Mouse (Mus musculus) hindbrain, embryonic 15.5 days (tissue): ENCODE measurements around the gene Themis2. TPM values are rescaled to one million over a fixed set of nuclear protein-coding genes. Genes with fewer than 3 reads are reported as not detected.
A peak's percentile ranks its signal among the peaks of the same experiment; 100 is the strongest.

ENCODE experiments used
- ATAC-seq: fragments of 200-750 bp; cut with Nextera tagmentation; 2 replicates; pipeline ENCODE4 v1.8.0; 2017; ENCODE audit warnings: low read depth, moderate number of reproducible peaks, moderate TSS enrichment; ENCODE audit not compliant: low FRiP score
- H3K27ac ChIP-seq: fragments of 300-500 bp; sonication (generic); replicated peaks from 2 replicates; pipeline ENCODE4 v1.5.1; 2015; ENCODE audit warnings: mild to moderate bottlenecking, inconsistent platforms
- H3K27me3 ChIP-seq: fragments of 300-500 bp; sonication (generic); 2 replicates; pipeline ENCODE4 v1.6.1; 2015; ENCODE audit warnings: control low read depth, inconsistent platforms
- H3K36me3 ChIP-seq: fragments of 300-500 bp; sonication (generic); 2 replicates; pipeline ENCODE4 v1.6.1; 2015; ENCODE audit warnings: control low read depth, inconsistent platforms
- H3K4me1 ChIP-seq: fragments of 300-500 bp; sonication (generic); replicated peaks from 2 replicates; pipeline ENCODE4 v1.6.1; 2015; ENCODE audit warnings: control low read depth, inconsistent platforms
- H3K4me2 ChIP-seq: fragments of 300-500 bp; sonication (generic); 2 replicates; pipeline ENCODE4 v1.6.1; 2015; ENCODE audit warnings: moderate library complexity, mild to moderate bottlenecking, inconsistent platforms
- H3K4me3 ChIP-seq: fragments of 300-500 bp; sonication (generic); 2 replicates; pipeline ENCODE4 v1.5.1; 2015; ENCODE audit warnings: mild to moderate bottlenecking, inconsistent platforms
- H3K9ac ChIP-seq: fragments of 300-500 bp; sonication (generic); 2 replicates; pipeline ENCODE4 v1.6.1; 2015; ENCODE audit warnings: inconsistent platforms
- H3K9me3 ChIP-seq: fragments of 300-500 bp; sonication (generic); 2 replicates; pipeline ENCODE4 v1.6.1; 2016; ENCODE audit warnings: control low read depth, inconsistent platforms
- WGBS: fragments of 180-500 bp; shearing (Covaris S2); methylation state at CpG from one replicate; pipeline ENCODE4 v1.1.7; 2015; 5-methylcytosine and 5-hydroxymethylcytosine counted together
- polyA plus RNA-seq: library from polyadenylated mRNA; unstranded; fragments of >200 nt; fragmentation: Nextera tagmentation; extraction: Ambion mirVana; gene quantifications from 2 replicates; pipeline ENCODE4 v1.2.1, GENCODE M21; 2015

The Themis2 gene
- 0.41 and 1.1 TPM in 2 replicates for polyA plus RNA-seq

DNA sequence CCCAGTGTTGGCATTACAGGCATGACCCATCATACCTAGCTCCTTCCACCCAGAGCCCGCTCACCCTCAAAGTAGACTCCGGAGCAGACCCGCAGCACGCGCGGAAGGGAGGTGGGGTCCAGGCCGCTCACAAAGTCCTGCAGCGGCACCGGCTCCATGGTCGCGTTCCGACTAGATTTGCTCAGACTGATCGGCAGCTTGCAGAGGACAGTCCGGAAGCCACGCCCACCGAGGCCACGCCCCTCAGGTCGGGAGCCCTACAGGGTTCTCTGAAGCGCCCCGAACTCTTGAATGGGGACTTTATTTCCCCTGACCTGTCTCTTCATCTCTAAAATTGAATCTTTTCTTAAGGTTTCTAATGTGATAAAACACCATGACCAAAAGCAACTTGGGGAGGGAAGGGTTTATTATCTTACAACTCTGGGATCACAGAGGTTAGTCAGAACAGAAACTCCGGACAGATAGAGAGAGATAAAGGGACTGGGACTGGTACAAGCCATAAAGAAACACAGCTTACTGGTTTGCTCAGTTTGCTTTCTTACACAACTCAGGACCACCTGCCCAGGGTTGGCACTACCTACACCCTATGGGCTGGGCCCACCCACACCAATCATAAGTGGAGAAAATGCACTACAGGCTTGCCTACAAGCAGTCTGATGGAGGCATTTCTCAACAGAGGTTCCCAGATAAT, at the start of gene Themis2:
TSS of gene Themis2 (minus strand) at position 192 of the 691 bp plus-strand sequence.
- 0 out of 2 replicates have a peak, but pooled peaks cover 5% of the 10 kb centered on the region for H3K4me1 ChIP-seq
- no peak within 1 kb of the TSS for H3K27ac ChIP-seq
- H3K9me3 ChIP-seq = no peaks in the 10 kb centered on the region
- peak within 1 kb of the TSS; percentile 28 for H3K4me3 ChIP-seq
- no peaks in the 10 kb centered on the region for H3K36me3 ChIP-seq
- H3K27me3 ChIP-seq = peaks cover 21% of the 10 kb centered on the region
- ATAC-seq = no peak
- no peak within 1 kb of the TSS for H3K9ac ChIP-seq
- peak within 1 kb of the TSS; percentile 55 for H3K4me2 ChIP-seq
- WGBS = 3% methylated on average over 21 of the region's 21 CpGs

DNA sequence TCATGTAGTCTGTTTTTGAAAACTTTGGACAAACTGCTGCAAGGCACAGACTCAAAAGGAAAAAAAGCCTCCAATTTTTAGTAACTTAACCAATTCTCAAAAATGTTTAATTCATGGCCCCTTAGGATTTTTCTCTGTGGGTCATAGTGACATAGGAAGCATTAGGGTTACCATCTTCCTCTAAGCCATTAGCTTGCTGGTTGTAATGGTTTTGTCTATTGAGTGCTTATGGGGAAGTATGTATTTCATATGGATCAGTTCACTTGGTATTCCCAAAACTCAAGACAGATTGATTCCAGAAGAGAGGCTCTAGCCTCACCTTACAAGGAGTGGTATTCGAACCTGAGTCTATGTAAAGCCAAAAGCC, 47.5 kb upstream of the Themis2 start:
- peaks cover 26% of the 10 kb centered on the region for H3K36me3 ChIP-seq
- no peaks in the 10 kb centered on the region for H3K9me3 ChIP-seq
- peak overlapping the region; percentile 92 for H3K27ac ChIP-seq
- peak overlapping the region; percentile 67 for H3K9ac ChIP-seq
- peaks cover 18% of the 10 kb centered on the region for H3K4me1 ChIP-seq
- 88% methylated on average over 1 of the region's 1 CpGs for WGBS
- no peak for ATAC-seq
- H3K4me2 ChIP-seq = peak overlapping the region; percentile 82
- H3K4me3 ChIP-seq = peak overlapping the region; percentile 61
- H3K27me3 ChIP-seq = no peaks in the 10 kb centered on the region

DNA sequence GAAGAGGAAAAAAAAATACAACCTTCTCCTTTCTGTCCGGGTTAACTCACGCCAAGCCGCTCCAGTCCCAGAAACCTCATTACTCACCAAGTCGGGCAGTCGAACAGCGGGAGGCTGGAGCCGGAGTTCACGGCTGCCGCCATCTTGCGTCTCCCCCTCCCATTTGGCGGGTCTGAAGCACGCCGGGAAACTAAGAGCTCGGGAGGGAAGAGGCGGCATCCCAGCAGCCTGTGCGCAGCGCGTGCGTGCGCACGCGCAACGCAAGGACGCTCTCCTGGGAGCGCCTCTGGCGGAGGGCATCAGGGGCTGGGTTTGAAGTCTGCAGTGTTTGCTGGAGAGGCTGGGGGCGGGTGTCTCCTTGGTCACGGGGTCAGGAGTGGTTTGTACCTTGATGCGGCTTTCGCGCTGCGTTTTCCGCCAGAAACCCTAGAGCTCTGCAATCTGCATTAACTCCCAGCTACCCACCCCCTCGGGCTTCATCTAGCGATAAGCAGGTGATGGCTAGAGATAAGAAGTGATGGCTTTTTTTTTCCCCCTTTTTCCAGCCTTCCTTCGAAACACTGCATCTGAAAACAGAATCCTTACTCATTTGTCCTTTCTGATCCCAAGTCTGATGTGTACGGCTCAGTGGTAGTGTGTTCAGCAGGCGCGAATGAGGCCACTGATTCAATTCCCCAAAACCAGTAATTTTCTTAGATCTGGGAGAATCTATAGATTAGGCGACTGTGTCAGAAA, 47.0 kb upstream of the Themis2 start, which contains the start of gene Ppp1r8:
TSS of gene Ppp1r8 (minus strand) at position 200 of the 735 bp plus-strand sequence.
- Histone ChIP-seq H3K36me3 (peaks cover 26% of the 10 kb centered on the region), H3K27me3 (no peaks in the 10 kb centered on the region), H3K4me2 (peak within 1 kb of the TSS; percentile 82), H3K4me1 (peaks cover 18% of the 10 kb centered on the region), H3K4me3 (peak within 1 kb of the TSS; percentile 61), H3K9ac (peak within 1 kb of the TSS; percentile 67), H3K9me3 (no peaks in the 10 kb centered on the region), H3K27ac (peak within 1 kb of the TSS; percentile 92)
- peak; percentile 98 for ATAC-seq
- WGBS = under 1% methylated on average over 40 of the region's 40 CpGs

DNA sequence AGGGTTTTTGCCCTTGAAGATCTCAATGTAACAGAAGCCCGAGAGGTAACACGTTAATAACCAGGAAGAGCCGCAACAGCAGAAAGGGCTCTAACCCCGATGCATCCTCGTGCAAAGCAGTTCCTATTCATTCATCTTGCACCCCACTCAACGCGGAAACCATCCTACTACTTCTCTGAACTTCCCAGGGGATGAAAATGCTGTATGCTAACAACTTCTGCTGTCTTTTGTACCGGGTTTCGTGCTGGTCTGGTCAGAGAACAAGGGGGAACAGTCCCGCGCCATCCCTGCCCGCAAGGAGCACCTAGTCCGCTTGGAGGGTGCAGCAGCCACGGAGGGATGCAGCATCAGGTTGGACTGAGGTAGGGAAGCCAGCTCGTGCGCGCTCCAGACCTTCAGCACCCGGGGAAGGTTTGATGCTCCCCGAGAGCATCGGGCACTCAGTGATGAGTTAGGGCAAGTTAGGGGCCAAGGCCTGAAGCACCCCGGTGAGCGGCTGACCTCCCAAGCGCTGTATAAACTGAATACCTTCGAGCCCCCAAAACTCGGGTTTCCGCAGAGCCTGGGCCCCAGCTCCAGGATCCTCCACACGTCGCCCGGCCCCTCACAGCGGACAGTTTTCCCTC, 46.2 kb upstream of the Themis2 start:
- peaks cover 27% of the 10 kb centered on the region for H3K36me3 ChIP-seq
- WGBS = under 1% methylated on average over 30 of the region's 30 CpGs
- ATAC-seq = peak; percentile 53

DNA sequence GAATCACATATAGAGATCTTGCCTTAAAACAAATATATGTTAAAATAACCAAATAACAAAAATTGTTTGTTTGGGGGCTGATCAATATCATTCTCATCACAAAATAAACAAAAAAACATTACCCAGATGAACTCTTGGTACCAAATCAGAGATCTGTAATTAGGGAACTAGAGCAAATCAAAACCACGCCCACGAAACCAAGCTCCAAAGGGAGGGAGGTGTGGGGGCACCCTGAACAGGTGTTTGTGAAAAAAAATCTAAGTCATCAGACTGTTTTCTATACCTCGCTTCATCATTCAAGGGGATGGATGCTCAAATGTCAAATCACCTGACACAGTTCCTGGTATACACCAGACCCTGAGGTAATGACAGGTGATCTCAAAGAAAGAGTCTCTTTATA, 45.3 kb upstream of the Themis2 start:
- no peak overlapping the region for H3K27ac ChIP-seq
- peak overlapping the region; percentile 61 for H3K4me3 ChIP-seq
- no peaks in the 10 kb centered on the region for H3K27me3 ChIP-seq
- peaks cover 35% of the 10 kb centered on the region for H3K36me3 ChIP-seq
- peak overlapping the region; percentile 82 for H3K4me2 ChIP-seq
- ATAC-seq = no peak
- H3K9ac ChIP-seq = peak overlapping the region; percentile 67; the same call in 1 of the 2 replicates
- WGBS = 92% methylated on average over 3 of the region's 3 CpGs
- H3K4me1 ChIP-seq = peaks cover 18% of the 10 kb centered on the region
- H3K9me3 ChIP-seq = no peaks in the 10 kb centered on the region

More for the DNA sequence above, 46.2 kb upstream of the Themis2 start:
- peaks cover 18% of the 10 kb centered on the region for H3K4me1 ChIP-seq
- no peaks in the 10 kb centered on the region for H3K27me3 ChIP-seq
- H3K4me3 ChIP-seq = peak overlapping the region; percentile 61
- H3K27ac ChIP-seq = peak overlapping the region; percentile 92
- no peaks in the 10 kb centered on the region for H3K9me3 ChIP-seq
- H3K4me2 ChIP-seq = peak overlapping the region; percentile 82
- peak overlapping the region; percentile 67 for H3K9ac ChIP-seq

DNA sequence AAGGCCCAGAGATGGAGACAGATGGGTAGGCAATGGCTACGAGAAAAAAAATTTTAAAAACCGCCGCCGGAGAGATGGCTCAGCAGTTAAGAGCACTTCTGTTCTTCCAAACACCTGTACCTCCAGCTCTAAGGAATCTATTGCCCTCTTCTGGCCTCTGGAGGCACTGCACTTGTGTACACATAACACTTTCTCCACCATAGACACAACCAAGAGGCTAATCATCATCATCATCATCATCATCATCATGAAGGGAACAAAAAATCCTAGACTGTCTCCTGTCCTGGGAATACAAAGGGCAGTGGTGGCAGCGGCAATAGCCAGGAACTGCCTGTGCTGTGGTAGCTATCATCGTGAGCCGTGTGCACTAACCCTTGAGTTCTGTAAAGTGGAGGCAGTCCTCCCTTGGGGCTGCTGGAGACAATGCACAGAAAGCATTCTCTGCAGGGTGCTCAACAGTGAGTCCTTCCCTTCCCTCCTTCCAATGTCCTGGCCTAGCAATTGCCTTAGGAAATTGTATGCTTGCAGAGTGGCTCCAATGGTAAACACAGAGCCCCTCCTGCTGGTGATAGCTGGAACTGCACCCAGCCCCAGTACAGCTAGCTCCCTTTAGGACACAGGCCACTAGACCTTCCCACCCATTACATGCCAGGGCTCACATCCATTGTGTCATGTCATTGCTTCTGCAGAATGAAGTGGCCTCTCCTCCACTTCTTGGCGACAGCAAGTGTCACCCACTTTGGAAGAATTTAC, 27.6 kb upstream of the Themis2 start:
- Histone ChIP-seq H3K4me2 (no peak overlapping the region), H3K4me1 (no peaks in the 10 kb centered on the region), H3K9ac (no peak overlapping the region), H3K27ac (no peak overlapping the region), H3K27me3 (no peaks in the 10 kb centered on the region), H3K4me3 (no peak overlapping the region), H3K36me3 (peaks cover 40% of the 10 kb centered on the region), H3K9me3 (peaks cover 3% of the 10 kb centered on the region; the same call in 1 of the 2 replicates)
- 73% methylated on average over 8 of the region's 8 CpGs for WGBS
- no peak for ATAC-seq

DNA sequence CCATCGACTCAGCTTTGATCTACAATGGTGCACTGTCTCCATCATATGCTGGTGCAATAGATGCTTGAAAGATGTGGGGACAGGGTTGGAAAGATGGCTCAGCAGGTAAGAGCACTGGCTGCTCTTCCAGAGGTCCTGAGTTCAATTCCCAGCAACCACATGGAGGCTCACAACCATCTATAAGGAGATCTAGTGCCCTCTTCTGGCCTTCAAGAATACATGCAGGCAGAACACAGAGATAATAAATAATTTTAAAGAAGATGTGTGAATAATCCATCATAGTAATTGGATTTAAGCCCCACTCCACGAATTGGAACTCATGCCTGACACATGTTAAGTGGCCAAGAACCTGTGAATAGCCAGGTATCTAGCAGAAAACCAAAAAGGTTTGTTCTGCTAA, 22.3 kb upstream of the Themis2 start:
- Histone ChIP-seq H3K4me1 (no peaks in the 10 kb centered on the region), H3K4me3 (no peak overlapping the region), H3K27ac (no peak overlapping the region), H3K9ac (no peak overlapping the region), H3K36me3 (no peaks in the 10 kb centered on the region), H3K27me3 (no peaks in the 10 kb centered on the region), H3K9me3 (peaks cover 3% of the 10 kb centered on the region; the same call in 1 of the 2 replicates), H3K4me2 (no peak overlapping the region)
- no peak for ATAC-seq
- whole genome bisulfite sequencing = 51% methylated on average over 2 of the region's 2 CpGs

DNA sequence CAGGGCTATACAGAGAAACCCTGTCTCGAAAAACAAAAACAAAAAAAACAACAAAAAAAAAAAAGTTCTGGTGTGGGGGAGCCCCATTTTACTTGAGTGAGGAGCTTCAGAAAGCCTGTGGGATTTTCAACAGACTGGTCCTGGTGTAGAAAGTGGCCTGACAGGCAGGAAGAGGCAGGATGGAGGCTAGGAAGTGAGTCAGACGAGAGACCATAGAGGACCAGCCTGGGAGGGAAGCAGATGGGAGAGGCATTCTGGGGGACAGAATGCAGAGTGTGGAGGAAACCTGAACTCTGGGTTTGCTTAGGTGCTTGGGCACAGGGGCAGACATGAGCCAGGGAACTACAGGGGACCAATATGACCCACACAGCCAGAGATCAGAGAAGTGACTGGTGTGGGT, 20.7 kb upstream of the Themis2 start:
- H3K36me3 ChIP-seq = no peaks in the 10 kb centered on the region
- H3K9me3 ChIP-seq = peaks cover 3% of the 10 kb centered on the region; the same call in 1 of the 2 replicates
- no peak overlapping the region for H3K27ac ChIP-seq
- no peak overlapping the region for H3K4me2 ChIP-seq
- H3K9ac ChIP-seq = no peak overlapping the region
- no peaks in the 10 kb centered on the region for H3K4me1 ChIP-seq
- H3K4me3 ChIP-seq = no peak overlapping the region
- ATAC-seq = no peak
- H3K27me3 ChIP-seq = no peaks in the 10 kb centered on the region
- 72% methylated on average over 2 of the region's 2 CpGs for WGBS

DNA sequence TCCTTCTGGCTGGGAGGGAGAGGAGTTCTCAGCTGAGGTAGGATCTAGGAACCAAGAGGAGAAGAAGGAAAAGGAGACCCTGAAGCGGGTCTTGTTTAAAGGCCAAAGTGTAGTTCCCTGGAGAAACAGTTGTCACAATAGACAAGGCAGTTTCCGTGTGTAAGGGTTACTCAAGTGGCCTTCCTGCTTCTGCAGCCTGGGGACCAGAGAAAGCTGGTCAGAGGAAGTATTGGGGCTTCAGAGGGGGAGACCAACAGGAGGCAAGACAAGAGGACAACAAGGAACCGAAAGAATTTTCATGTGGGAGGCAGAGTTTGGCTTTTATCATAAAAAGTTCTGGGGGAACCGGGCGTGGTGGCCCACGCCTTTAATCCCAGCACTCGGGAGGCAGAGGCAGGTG, 20.2 kb upstream of the Themis2 start:
- H3K9me3 ChIP-seq = peaks cover 3% of the 10 kb centered on the region; the same call in 1 of the 2 replicates
- no peak overlapping the region for H3K27ac ChIP-seq
- 89% methylated on average over 7 of the region's 7 CpGs for WGBS
- H3K4me1 ChIP-seq = no peaks in the 10 kb centered on the region
- no peak for ATAC-seq
- H3K9ac ChIP-seq = no peak overlapping the region
- H3K27me3 ChIP-seq = no peaks in the 10 kb centered on the region
- no peak overlapping the region for H3K4me3 ChIP-seq
- no peak overlapping the region for H3K4me2 ChIP-seq
- no peaks in the 10 kb centered on the region for H3K36me3 ChIP-seq

DNA sequence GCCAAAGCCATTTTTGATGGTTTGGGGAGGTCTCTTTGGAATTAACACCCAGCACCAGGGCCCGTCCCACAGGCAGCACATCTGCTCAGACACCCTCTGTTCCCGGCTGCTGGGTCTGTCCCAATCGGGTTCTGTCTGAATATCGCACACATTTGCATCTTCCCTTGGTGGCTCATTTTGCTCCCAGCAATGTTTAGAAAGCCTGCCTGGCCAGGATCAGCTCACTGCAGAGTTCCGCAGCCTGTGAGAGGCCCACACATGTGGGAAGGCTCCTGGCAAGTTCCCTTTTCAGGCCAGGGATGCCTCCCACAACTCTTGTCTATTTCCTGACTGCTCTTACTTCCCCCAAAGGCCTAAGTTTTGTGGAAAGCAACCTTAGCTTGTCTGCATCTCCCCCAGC, 13.4 kb upstream of the Themis2 start:
- WGBS = 88% methylated on average over 5 of the region's 5 CpGs
- H3K4me1 ChIP-seq = no peaks in the 10 kb centered on the region
- H3K36me3 ChIP-seq = no peaks in the 10 kb centered on the region
- no peak overlapping the region for H3K9ac ChIP-seq
- no peak overlapping the region for H3K4me3 ChIP-seq
- no peak overlapping the region for H3K27ac ChIP-seq
- H3K27me3 ChIP-seq = no peaks in the 10 kb centered on the region
- H3K4me2 ChIP-seq = no peak overlapping the region
- H3K9me3 ChIP-seq = no peaks in the 10 kb centered on the region
- ATAC-seq = no peak

DNA sequence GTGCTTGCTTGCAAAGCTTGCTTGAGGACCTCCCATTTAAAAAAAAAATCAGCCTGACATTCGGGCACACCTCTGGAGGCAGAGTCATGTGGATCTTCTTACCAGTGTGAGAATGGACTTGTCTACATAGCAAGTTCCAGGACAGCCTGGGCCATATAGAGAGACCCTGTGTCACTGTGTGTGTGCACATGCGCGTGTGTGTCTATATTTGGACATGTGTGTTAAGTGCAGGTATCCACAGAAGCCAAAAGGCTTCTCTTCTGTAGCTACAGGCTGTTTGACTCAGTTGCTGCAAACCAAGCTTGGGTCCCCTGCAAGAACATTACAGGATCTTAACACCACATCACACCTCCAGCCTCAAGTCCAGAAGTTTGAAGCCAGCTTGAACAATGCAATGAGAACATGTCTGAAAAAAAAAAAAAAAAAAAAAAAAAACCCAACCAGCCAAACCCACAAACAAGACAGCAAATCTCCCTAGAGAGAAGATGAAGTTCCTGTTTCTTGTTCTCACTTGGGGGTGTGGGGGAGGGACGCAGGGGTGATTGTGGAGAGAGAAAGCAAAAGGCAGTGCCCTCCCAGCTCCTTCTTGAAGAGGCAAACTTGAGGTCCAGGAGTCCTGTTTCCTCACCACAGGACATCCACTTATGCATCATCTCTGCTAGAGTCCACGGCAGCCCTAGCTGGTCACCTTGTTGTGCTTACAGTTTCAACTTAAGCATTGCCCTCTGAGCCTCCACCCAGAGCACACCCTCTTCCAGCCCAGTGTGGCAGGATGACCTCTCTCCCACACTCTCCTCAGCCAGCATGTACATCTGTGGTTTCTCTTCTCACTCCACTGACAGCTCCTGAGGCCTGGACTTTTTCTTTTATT, 11.8 kb upstream of the Themis2 start:
- H3K4me1 ChIP-seq = no peaks in the 10 kb centered on the region
- no peaks in the 10 kb centered on the region for H3K27me3 ChIP-seq
- H3K9me3 ChIP-seq = no peaks in the 10 kb centered on the region
- H3K4me3 ChIP-seq = no peak overlapping the region
- no peak overlapping the region for H3K4me2 ChIP-seq
- no peak overlapping the region for H3K9ac ChIP-seq
- no peak overlapping the region for H3K27ac ChIP-seq
- no peaks in the 10 kb centered on the region for H3K36me3 ChIP-seq
- no peak for ATAC-seq
- 73% methylated on average over 5 of the region's 5 CpGs for WGBS
